Mouse (Mus musculus) midbrain, embryonic 12.5 days (tissue): ENCODE measurements around the gene Hyal1. TPM values are rescaled to one million over a fixed set of nuclear protein-coding genes. Genes with fewer than 3 reads are reported as not detected.
"Not testable (repeated sequence)": the region's sequence is repeated elsewhere in the genome, so short reads cannot be mapped to it uniquely, and the experiment has no call there.

Experiments used
- ATAC-seq: fragments of 200-750 bp; cut with Nextera tagmentation; 2 replicates; pipeline ENCODE4 v1.8.0; 2017; ENCODE audit warnings: low read depth, moderate TSS enrichment, moderate library complexity; ENCODE audit not compliant: low FRiP score
- H3K27ac ChIP-seq: fragments of 300-500 bp; sonication (generic); replicated peaks from 2 replicates; pipeline ENCODE4 v1.5.1; 2016; ENCODE audit warnings: mild to moderate bottlenecking
- H3K27me3 ChIP-seq: fragments of 300-500 bp; sonication (generic); 2 replicates; pipeline ENCODE4 v1.6.1; 2016; ENCODE audit warnings: mild to moderate bottlenecking
- H3K36me3 ChIP-seq: fragments of 300-500 bp; sonication (generic); 2 replicates; pipeline ENCODE4 v1.6.1; 2016
- H3K4me1 ChIP-seq: fragments of 300-500 bp; sonication (generic); 2 replicates; pipeline ENCODE4 v1.6.1; 2016
- H3K4me2 ChIP-seq: fragments of 300-500 bp; sonication (generic); replicated peaks from 2 replicates; pipeline ENCODE4 v1.6.1; 2016; ENCODE audit warnings: mild to moderate bottlenecking, moderate library complexity
- H3K4me3 ChIP-seq: fragments of 300-500 bp; sonication (generic); 2 replicates; pipeline ENCODE4 v1.5.1; 2016; ENCODE audit warnings: mild to moderate bottlenecking
- H3K9ac ChIP-seq: fragments of 300-500 bp; sonication (generic); replicated peaks from 2 replicates; pipeline ENCODE4 v1.6.1; 2016; ENCODE audit warnings: mild to moderate bottlenecking, moderate library complexity
- H3K9me3 ChIP-seq: fragments of 300-500 bp; sonication (generic); 2 replicates; pipeline ENCODE4 v1.6.1; 2016; ENCODE audit warnings: mild to moderate bottlenecking
- WGBS: fragments of 180-500 bp; shearing (Covaris S2); methylation state at CpG from one replicate; pipeline ENCODE4 v1.1.7; 2016; 5-methylcytosine and 5-hydroxymethylcytosine counted together
- polyA plus RNA-seq: library from polyadenylated mRNA; unstranded; fragments of >200 nt; fragmentation: Nextera tagmentation; extraction: Ambion mirVana; gene quantifications from 2 replicates; pipeline ENCODE4 v1.2.1, GENCODE M21; 2016

Gene Hyal1
- polyA plus RNA-seq, 1 experiment from 2014 or later: 9.0 TPM

DNA sequence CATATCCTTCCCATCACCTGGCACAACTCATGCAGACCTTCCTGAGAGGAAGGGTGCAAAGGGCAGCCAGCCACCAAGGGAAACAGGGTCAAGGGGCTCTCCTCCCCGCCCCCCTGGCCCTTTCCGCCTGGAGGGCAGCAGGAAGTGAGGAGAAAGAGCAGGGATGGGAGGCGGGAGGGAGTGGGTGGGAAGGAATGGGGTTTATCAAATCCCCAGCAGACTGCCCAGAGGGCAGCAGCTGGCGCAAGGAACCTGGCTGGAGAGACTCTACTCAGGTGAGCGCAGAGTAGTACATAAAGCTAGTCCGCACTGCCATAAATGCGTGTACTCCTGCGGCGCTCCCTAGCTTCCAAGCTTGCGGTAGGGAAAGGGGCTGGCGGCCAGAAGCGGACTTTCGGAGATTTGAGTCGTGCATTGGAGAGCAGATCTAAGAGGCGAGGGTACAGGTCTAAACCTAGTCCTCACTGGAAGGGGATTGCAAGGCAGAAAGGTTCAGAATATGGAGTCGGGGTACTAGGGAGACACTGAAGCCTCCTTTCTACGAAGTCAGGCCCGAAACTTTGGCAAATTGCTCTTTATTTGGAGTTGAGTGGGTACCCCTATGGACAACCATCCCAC lies 8.9 kb upstream of the Hyal1 start, which contains the start of gene Hyal2:
Gene Hyal2 (plus strand): TSS at position 244 of the 618 bp plus-strand sequence.
- Histone ChIP-seq H3K36me3 (peaks cover 40% of the 10 kb centered on the region), H3K27ac (peak within 1 kb of the TSS; percentile 87), H3K4me2 (peak within 1 kb of the TSS; percentile 95), H3K4me1 (peaks cover 53% of the 10 kb centered on the region), H3K4me3 (peak within 1 kb of the TSS; percentile 92), H3K27me3 (no peaks in the 10 kb centered on the region), H3K9ac (peak within 1 kb of the TSS; percentile 91), H3K9me3 (no peaks in the 10 kb centered on the region)
- WGBS: 5% methylated on average over 18 of the region's 18 CpGs
- no peak for ATAC-seq

- Histone ChIP-seq H3K4me3 (peak overlapping the region; percentile 92), H3K36me3 (peaks cover 48% of the 10 kb centered on the region), H3K27me3 (no peaks in the 10 kb centered on the region), H3K9ac (peak overlapping the region; percentile 91), H3K27ac (peak overlapping the region; percentile 87), H3K4me1 (peaks cover 50% of the 10 kb centered on the region), H3K4me2 (peak overlapping the region; percentile 95), H3K9me3 (no peaks in the 10 kb centered on the region)
- peak; percentile 84 for ATAC-seq
- under 1% methylated on average over 41 of the region's 41 CpGs for WGBS
Measured at GRCm38 (mm10) chr9:107568331-107569261, 8.1 kb upstream of the Hyal1 start.

DNA sequence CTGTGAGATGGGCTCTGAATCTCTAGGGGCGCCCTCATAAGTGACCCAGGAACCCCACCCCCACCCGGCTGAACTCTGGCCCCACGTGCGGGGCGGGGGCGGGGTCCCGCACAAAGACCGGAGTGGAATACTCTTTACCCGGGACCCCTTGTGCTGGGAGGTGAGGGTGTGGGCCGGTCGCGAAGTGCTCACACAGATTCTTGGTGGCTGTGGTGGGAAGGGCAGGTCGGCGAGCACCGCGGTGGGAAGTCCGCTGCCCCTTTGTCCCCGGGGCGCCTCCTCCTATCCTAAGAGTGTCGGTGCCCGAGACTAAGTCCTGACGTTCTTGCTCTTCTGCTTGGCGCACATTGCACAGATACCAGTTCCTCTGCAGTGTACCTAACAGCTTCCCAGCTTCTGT lies 7.5 kb upstream of the Hyal1 start:
- peaks cover 44% of the 10 kb centered on the region for H3K4me1 ChIP-seq

DNA sequence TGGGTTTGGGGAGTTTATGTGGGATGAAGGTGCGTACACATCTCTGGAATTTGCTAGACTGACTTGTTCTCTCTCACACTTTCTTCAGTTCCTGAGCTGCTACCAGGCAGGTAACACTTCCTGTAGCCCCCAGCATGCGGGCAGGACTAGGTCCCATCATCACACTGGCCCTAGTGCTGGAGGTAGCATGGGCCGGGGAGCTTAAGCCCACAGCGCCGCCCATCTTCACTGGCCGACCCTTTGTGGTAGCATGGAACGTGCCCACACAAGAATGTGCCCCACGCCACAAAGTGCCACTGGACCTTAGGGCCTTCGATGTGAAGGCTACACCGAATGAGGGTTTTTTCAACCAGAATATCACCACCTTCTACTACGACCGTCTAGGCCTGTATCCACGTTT lies 6.7 kb upstream of the Hyal1 start:
- peaks cover 42% of the 10 kb centered on the region for H3K4me1 ChIP-seq
- H3K4me2 ChIP-seq: peak overlapping the region; percentile 95
- peak overlapping the region; percentile 92 for H3K4me3 ChIP-seq
- ATAC-seq: no peak
- peak overlapping the region; percentile 87 for H3K27ac ChIP-seq
- H3K36me3 ChIP-seq: peaks cover 52% of the 10 kb centered on the region
- H3K9ac ChIP-seq: peak overlapping the region; percentile 91
- no peaks in the 10 kb centered on the region for H3K27me3 ChIP-seq
- WGBS: 46% methylated on average over 13 of the region's 13 CpGs
- H3K9me3 ChIP-seq: no peaks in the 10 kb centered on the region

More for the DNA sequence above, 7.5 kb upstream of the Hyal1 start:
- H3K27ac ChIP-seq: peak overlapping the region; percentile 87
- H3K9ac ChIP-seq: peak overlapping the region; percentile 91
- 0% methylated on average over 23 of the region's 23 CpGs for WGBS
- H3K27me3 ChIP-seq: no peaks in the 10 kb centered on the region
- peak; percentile 19 for ATAC-seq
- H3K9me3 ChIP-seq: no peaks in the 10 kb centered on the region
- H3K4me2 ChIP-seq: peak overlapping the region; percentile 95
- peak overlapping the region; percentile 92 for H3K4me3 ChIP-seq
- peaks cover 52% of the 10 kb centered on the region for H3K36me3 ChIP-seq

- H3K4me3 ChIP-seq: peak overlapping the region; percentile 92
- WGBS: 96% methylated on average over 21 of the region's 21 CpGs
- H3K36me3 ChIP-seq: peaks cover 45% of the 10 kb centered on the region
- H3K4me1 ChIP-seq: peaks cover 42% of the 10 kb centered on the region
- H3K4me2 ChIP-seq: peak overlapping the region; percentile 95
- H3K9ac ChIP-seq: peak overlapping the region; percentile 91; the same call in 1 of the 2 replicates
- no peak for ATAC-seq
- no peaks in the 10 kb centered on the region for H3K27me3 ChIP-seq
- H3K27ac ChIP-seq: no peak overlapping the region
- no peaks in the 10 kb centered on the region for H3K9me3 ChIP-seq
Measured at GRCm38 (mm10) chr9:107570845-107571244, 5.9 kb upstream of the Hyal1 start.

DNA sequence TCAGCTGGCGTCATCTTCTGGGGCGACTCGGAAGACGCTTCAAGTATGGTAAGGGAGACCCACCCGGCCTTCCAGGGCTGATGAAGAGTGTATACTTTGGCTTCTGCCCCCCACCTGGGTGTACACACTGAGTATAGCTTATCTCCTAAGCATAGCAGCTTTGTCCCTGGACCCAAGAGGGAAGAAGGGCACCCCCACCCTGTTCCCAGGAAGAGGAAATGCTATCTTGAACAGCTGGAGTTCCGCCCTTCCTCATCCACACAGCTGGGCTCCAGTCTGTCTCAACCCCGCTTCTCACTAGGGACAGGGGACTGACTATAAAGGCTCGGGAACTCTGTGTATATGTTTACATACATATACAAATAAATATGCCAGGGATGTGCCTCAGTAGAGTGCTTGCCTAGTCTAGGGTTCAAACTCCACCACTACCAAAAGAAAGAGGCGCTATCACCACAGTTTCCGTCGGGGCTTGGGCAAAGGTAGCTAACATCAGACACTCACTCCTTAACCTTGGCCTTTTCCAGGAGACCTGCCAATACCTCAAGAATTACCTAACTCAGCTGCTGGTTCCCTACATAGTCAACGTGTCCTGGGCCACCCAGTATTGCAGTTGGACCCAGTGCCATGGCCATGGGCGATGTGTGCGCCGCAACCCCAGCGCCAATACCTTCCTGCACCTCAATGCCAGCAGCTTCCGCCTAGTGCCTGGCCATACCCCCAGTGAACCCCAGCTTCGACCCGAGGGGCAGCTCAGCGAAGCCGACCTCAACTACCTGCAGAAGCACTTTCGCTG lies 5.0 kb upstream of the Hyal1 start:
- Histone ChIP-seq H3K27ac (no peak overlapping the region), H3K9ac (no peak overlapping the region; the same call in 1 of the 2 replicates), H3K36me3 (peaks cover 45% of the 10 kb centered on the region), H3K4me3 (0 out of 2 replicates have a peak overlapping the region, but pooled peaks have one; percentile 3), H3K9me3 (no peaks in the 10 kb centered on the region), H3K4me2 (peak overlapping the region; percentile 95), H3K27me3 (no peaks in the 10 kb centered on the region), H3K4me1 (peaks cover 39% of the 10 kb centered on the region)
- ATAC-seq: no peak
- 96% methylated on average over 22 of the region's 22 CpGs for WGBS

GRCm38 (mm10) chr9:107572327-107572662 lies 4.4 kb upstream of the Hyal1 start:
- Histone ChIP-seq H3K27me3 (no peaks in the 10 kb centered on the region), H3K36me3 (peaks cover 45% of the 10 kb centered on the region), H3K27ac (no peak overlapping the region), H3K4me2 (no peak overlapping the region), H3K9me3 (no peaks in the 10 kb centered on the region), H3K4me3 (no peak overlapping the region), H3K4me1 (peaks cover 39% of the 10 kb centered on the region), H3K9ac (no peak overlapping the region)
- 91% methylated on average over 2 of the region's 2 CpGs for WGBS
- ATAC-seq: no peak

- H3K27me3 ChIP-seq, H3K4me3 ChIP-seq, ATAC-seq, H3K4me2 ChIP-seq, H3K27ac ChIP-seq, H3K9me3 ChIP-seq, H3K9ac ChIP-seq: not testable (repeated sequence)
- Histone ChIP-seq H3K36me3 (peaks cover 45% of the 10 kb centered on the region), H3K4me1 (peaks cover 32% of the 10 kb centered on the region)
- WGBS: 82% methylated on average over 6 of the region's 6 CpGs
Measured at GRCm38 (mm10) chr9:107573774-107574173, 3.0 kb upstream of the Hyal1 start.

- ATAC-seq: no peak
- Histone ChIP-seq H3K36me3 (peaks cover 41% of the 10 kb centered on the region), H3K4me1 (peaks cover 35% of the 10 kb centered on the region), H3K4me2 (no peak overlapping the region), H3K27ac (peak overlapping the region; percentile 35; the same call in 1 of the 2 replicates), H3K9me3 (no peaks in the 10 kb centered on the region), H3K4me3 (no peak overlapping the region), H3K9ac (no peak overlapping the region), H3K27me3 (no peaks in the 10 kb centered on the region)
- 89% methylated on average over 14 of the region's 14 CpGs for WGBS
Measured at GRCm38 (mm10) chr9:107575579-107576356, 959 bp upstream of the Hyal1 start.

GRCm38 (mm10) chr9:107577871-107578270 lies 1.1 kb downstream of the Hyal1 start:
- peaks cover 38% of the 10 kb centered on the region for H3K4me1 ChIP-seq
- no peak overlapping the region for H3K27ac ChIP-seq
- no peaks in the 10 kb centered on the region for H3K27me3 ChIP-seq
- ATAC-seq: no peak
- no peak overlapping the region for H3K9ac ChIP-seq
- no peak overlapping the region for H3K4me3 ChIP-seq
- WGBS: 91% methylated on average over 10 of the region's 10 CpGs
- H3K36me3 ChIP-seq: peaks cover 26% of the 10 kb centered on the region
- no peaks in the 10 kb centered on the region for H3K9me3 ChIP-seq
- no peak overlapping the region for H3K4me2 ChIP-seq

DNA sequence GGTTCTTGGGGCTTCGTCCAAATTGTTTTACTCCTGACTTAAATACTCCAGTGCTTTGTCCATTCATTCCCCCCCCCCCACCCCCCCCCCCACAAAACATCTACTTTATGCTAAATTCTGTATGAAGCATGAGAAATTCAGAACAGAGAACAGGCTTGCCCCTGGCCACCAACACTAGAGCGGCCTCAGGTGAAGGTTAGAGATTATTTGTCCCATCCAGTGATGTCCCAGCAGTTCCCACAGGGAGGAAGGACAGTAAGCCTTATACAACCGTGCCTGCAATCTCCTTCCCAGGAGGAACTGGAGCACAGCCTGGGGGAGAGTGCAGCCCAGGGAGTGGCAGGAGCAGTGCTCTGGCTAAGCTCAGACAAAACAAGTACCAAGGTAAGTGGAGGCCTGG lies 1.9 kb downstream of the Hyal1 start, which contains the start of gene Naa80:
Gene Naa80 (plus strand): TSS at position 301 of the 400 bp plus-strand sequence.
- Histone ChIP-seq H3K4me3 (no peak within 1 kb of the TSS), H3K27ac (no peak within 1 kb of the TSS), H3K4me2 (no peak within 1 kb of the TSS), H3K9ac (no peak within 1 kb of the TSS; the same call in 1 of the 2 replicates), H3K36me3 (peaks cover 26% of the 10 kb centered on the region), H3K9me3 (no peaks in the 10 kb centered on the region), H3K27me3 (no peaks in the 10 kb centered on the region), H3K4me1 (peaks cover 38% of the 10 kb centered on the region)
- 77% methylated on average over 3 of the region's 3 CpGs for WGBS
- ATAC-seq: no peak
